Mouse (Mus musculus) spleen, postnatal 10 days (tissue): Measurements from ENCODE around the gene Tfip11.
"Not testable (repeated sequence)": the region's sequence is repeated elsewhere in the genome, so short reads cannot be mapped to it uniquely, and the experiment has no call there.

ENCODE experiments used
- DNase-seq, 2 experiments: peaks; one replicate each; pipeline ENCODE4 v3.0.0; 2021 to 2022; ENCODE audit warnings: low spot score in 2 of 2

Tfip11 gene

DNA sequence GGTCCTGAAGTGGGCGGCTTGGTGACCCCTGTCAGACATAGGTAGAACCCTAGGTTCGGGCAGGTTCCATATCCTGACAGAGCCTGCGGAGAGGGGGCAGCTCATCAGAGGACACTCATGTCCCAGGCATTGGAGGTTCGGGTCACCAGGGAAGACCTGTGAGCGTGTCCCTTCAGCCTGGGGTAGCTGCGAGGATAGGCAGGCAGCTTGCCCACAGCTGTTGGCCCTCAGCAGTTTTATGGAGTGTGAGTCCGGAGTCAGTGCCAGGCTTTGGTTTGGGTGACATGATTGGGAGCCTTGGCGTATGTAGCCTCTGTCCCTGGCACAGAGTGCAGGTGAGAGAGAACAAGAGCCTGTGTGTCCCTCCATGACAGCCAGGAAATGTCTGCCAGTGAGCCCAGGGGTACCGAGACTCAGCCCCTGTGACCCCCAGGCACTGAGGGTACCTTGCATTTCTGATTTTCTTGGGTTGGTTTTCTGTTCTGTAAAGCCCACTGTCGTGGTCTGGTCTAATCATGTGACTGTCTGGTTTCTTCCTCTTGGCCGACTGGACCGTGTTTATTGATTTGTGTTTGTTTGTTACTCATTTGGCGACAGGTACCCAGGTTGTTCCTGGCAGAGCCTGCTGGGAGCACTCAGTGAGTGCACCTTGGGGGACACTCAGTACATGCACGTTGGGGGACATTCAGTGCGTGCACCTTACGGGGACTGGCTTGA, 36.2 kb upstream of the Tfip11 start:
- DNase-seq: no peak

DNA sequence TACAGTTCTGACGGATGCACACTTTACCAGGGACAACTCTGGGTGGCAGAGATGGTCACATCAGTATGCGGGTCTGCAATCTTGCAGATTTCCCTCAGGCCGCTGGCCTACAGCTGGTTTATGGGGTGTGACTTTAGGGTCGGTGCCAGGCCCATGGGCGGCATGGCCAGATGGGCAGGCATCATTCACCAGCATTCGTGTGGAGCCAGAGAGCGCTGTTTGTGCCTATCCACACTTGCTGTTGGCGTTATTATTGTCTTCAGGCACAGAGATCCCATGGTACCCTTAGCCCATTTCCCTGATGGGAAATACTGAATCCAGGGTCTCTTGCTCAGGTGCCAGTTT, 35.6 kb upstream of the Tfip11 start:
- DNase-seq: no peak

DNA sequence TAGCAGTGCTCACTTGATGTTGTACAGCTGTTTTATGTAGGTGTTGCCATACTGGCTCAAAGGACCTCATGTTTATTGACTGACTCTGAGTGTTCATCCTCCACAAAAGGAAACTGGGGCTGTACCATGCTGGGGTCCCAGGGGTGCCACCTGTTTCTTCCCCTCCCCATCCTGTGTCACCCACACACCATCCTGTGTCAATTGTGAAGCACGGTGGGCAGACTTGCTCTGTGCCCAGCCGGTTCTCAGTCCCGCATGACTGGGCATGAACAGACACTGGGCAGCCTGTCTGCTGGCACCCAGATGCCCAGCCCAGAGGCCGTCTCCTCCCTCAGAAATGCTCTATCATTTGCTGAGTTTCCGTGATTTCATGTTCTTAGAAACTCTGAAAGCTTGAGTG, 34.3 kb upstream of the Tfip11 start:
- peak in 1 of 2 experiments; percentile 48 for DNase-seq

DNA sequence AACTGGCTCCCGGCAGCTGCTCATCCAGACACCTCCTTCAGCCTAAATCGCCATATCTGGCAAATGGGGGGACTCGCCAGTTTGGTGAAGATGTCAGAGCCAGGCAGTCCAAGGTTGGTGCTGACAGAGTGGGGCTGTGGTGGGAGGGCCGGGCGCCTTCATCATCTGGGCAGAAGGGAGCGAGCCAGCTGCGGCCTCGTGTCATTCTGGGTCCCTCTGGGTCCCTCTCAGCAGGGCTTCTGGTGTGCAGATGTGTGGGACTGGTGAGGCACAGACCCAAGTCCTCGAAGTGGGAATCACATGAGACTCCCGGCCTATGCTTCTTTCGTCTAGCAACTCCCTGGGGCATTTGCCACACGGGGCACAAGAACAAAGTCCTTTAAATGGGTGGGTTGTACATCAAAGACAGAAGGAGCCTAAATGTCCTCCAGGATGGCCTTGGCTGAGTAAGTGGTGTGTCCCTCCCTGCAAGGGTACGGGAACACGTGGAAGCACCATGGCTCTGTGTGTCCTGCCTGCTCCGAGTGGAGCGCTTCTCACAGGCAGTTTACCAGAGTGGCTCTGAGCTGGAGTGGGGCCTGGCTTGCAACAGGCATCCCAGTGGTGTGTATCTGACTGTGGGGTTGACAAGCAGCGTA, 33.7 kb upstream of the Tfip11 start:
- no peak for DNase-seq

DNA sequence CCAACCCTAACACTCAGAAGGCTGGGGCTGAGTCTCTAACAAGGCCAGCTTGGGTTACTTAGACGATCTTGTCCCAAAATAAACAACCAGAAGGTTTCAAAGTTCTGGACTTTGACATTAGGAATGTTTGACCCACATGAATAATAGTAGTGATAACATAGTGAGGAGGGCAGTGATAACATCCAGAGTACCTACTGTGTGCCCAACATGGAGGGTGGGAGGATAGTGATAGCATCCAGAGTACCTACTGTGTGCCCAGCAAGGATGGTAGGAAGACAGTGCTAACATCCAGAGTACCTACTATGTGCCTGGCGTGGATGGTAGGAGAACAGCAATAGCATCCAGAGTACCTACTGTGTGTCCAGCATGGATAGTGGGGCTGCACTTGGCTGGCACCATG, 32.4 kb upstream of the Tfip11 start:
- DNase-seq: no peak

DNA sequence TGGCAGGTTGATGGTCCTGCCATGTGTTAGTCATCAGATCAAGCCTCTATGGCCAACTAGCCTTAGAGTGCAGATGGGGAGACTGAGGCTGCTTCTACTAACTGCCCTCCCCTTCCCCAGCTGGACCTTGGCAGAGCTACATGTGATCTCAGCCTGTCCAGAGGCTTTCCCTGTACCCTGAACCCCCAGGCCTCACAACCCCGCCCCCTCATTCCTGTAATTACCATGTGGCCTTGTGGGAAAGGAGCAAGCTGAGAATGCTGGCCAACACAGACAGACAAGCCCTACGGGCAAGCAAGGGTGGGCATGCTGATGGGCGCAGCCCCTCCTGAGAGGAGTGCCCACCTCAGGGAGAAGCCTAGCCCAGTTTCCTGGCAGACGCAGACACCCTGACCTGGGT, 31.5 kb upstream of the Tfip11 start:
- DNase-seq: no peak

DNA sequence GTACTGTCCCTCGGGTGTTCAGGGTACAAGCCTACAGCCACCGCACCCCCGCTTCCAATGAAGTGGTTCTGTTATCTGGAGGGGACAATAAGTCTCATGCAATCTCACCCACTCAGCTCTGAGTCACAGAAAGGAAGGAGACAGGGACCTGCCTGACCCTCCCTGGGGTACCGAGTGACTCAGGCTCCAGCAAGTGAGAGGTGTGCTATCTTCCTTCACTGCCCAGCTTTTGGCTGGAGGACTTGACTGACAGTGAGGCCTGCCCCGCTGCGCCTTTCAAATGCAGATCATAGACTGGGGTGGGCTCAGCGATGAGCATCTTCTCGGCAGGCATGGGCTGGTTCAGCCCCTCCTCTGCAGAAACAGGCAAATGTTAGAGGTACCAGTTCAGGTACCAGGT, 31.0 kb upstream of the Tfip11 start:
- no peak for DNase-seq

DNA sequence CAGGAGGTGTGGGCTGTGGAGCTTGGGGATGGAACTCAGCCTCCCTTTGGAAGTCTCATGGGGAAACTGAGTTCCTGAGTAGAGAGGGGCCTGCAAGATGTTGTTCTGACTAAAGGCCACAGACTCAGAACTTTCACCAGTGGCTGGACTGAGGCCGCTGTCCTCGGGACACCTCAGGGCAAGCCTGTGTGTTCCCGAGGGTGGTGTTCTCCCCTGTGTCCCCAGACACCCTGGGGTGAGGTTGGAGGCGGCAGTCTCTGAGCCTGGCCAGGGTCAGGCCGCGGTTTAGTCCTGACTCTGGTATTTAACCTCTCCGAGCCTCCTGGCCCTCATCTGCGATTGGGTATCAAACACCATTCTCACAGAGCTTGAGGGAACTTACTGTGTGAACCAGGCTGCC, 30.6 kb upstream of the Tfip11 start:
- no peak for DNase-seq

DNA sequence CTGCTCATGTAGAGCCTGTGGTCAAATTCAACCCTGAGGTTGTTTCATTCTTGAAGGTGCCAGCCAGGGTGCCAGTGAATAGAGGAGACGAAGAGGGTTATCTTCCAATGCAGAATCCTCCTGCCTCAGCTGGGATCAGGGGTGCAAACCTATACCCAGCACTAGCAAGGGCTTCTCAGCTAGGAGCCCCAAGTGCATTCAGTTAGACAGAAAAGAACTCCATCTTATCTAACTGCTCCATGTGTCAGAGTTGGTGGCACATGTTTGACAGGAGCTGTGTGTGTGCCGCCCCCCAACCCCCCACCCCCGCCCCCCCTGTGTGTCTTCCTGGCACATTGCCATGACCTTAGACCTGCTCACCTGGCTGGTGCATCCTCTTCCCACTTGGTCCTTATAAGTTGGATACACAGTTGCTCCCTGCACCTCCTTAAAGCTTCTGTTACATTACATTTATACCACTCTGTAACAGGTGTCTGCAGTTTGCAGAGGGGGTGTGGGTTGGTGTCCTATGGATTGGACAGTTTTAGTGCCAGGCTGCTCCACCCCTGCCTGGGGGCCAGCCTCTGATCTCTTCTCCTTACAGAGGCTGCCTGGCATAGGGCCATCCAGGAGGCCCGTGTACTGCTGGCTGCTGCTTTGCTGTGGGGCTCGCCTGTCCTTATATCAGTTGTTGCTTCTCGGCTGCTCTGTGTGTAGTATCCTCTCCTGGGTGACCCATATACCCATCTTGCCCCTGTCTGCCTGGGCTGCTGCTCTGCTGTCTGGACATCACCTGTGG, 29.6 kb upstream of the Tfip11 start:
- peak in 1 of 2 experiments; percentile 62 for DNase-seq

DNA sequence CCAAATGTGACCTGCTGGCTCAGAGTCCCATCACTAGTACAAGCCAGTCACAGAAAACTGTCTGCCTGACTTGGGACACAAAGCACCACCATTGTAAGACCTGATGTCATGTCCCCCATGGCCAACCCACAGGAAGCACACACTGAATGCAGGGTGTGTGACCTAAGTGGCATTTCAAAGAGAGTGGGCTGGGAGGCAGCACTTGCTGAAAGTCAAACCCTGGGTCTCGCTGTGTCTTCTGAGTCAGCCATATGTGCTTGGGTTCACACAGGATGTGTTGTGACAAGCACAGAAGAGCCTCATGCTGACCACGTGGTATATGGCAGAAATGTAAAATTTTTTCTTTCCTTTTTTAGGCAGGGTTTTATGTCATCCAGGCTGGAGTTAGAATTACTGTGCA, 28.9 kb upstream of the Tfip11 start:
- no peak for DNase-seq

DNA sequence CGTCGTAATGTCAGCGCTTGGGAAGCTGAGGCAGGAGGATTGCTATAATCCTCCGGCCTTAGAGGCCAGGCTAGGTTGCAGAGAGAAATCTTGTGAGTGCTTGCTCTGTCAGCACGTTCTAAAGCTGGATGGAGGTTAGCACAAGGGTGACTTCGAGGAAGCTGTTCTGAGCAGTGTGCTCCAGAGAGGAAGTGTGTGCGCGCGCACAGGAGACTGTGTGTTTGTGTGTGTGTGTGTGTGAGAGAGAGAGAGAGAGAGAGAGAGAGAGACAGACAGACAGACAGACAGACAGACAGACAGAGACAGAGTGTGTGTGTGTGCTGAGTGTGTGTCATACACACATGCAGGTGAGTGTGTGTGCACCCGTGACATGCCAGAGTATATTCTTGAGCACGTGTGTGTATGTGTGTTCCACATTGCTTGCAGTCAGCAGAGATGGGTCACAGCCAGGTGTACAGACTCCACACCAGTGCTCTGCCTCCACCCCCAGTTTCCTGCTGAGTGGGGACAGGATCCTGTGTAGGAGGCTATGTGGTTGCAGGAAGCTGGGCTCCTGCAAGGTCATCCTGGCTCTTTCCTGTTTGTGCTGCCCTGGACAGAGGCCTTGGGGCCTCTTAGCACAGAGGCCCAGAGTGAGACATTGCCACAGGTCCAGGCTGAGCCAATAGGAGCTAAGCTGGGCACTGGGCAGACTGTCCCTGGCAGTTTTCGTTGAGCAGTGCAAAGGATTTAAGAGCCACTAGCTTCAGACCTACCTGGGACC, 27.8 kb upstream of the Tfip11 start:
- DNase-seq: peak in 1 of 2 experiments; percentile 48

DNA sequence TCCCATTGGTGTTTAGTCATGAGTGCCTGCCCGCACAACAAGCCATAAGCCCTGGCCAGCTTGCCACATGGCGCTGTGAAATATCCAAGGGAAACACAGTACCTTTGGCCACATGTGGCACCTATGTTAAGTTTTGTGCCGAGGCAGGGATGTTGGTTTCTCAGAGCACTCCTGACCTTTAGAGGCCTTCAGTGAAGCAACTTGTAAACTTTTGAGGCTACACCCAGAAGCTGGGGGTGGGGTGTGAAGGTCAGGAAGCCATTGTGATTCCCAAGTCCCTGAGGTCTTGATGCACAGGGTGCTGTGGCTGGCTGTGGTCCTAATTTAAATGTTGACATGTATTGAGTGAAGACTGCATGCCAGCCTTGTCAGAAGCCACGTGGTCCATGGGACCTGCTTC, 26.8 kb upstream of the Tfip11 start:
- DNase-seq: no peak

DNA sequence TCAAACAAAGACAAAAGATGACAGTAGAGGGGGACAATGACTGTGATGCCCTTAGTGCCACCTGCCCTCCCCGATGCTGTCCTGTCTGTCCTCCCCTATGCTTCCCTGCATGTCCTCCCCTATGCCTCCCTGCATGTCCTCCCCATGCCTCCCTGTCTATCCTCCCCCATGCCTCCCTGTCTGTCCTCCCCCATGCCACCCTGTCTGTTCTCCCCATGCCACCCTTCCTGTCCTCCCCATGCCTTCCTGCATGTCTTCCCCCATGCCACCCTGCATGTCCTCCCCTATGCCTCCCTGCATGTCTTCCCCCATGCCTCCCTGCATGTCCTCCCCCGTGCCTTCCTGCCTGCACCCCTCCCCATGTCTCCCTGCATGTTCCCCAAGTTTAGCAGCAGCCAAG, 26.0 kb upstream of the Tfip11 start:
- no peak for DNase-seq

DNA sequence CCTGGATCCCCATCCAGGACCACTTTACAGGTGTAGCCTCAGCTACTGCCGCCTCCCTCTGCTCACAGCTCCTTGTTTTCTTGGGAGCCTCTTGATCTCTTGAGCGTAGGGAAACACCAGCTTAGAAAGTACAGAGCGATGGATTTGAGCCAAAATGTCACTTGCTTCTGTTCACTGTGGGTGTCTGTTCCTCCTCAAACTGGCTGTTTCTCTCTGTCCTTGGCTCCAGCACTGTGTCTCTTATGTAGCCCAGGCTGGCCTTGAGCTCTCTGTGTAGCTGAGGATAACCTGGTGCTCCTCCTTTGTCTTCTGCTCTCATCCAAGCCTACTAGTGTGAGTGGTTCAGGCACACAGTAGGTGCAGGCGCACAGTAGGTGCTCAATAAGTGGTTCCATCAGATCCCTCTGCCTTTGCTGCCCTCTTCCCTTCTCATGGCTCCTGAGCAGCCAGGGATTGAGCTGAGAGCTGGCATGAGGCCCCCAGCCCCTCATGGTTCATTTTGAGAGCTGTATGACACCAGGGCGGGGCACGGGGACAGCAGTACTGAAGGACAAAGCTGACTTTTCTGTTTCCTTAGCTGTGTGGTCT, 25.3 kb upstream of the Tfip11 start:
- DNase-seq: no peak

DNA sequence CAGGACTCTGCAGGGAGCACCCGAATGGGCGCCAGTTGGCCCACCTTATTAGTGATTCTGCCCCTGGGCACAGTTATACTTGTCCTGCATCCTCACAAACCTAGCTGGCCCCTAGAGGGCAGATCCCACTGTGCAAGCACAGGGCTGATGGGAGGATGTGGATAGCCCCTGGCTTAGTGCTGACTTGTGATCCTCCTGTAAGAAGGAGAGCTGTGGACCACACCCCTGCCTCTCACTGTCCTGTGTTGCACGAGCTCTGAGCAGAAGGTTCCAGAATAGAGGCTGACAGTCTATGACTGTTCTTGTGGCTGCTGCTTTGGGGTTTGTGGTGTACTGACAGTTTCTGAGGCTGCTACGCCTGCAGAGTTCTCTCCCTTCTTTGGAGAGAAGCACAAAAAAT, 24.5 kb upstream of the Tfip11 start:
- no peak for DNase-seq

DNA sequence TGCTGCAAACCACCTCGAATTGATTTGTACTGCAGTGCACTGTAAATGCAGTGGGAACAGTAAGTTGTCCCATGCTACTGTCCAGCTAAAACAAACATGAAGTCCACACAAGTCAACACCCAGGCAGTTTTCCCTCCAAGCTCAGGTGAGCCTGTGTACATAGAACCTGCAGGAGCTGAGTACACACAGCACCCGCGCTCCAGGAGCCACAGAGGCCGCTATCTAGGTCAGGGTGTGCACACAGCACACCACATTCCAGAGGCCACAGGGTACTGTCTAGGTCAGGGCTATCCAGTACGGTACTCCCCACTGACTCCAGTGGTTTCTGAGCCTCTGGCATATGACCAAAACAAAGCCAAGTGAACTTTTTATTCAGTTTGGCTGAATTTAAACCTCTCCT, 23.8 kb upstream of the Tfip11 start:
- DNase-seq: no peak

DNA sequence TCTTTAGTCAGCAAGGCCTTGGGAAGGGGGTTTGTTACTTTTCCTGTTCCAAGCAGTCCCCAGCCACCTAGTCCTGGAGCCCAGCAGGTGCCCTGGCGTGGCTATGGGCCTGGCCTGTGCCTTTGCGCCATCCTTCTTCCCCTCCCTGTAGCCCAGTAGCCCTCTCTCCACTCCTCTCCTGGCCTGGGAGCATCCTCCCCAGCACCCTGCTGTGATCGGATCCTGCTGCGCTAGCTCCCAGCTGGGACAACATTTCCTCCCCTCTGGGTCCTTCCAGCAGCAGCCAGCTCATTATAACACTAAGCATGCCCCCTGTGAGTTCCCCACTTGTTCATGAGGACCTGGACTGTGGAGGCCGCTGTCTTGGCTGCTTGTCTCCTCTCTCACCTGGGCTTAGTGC, 20.3 kb upstream of the Tfip11 start:
- DNase-seq: no peak

DNA sequence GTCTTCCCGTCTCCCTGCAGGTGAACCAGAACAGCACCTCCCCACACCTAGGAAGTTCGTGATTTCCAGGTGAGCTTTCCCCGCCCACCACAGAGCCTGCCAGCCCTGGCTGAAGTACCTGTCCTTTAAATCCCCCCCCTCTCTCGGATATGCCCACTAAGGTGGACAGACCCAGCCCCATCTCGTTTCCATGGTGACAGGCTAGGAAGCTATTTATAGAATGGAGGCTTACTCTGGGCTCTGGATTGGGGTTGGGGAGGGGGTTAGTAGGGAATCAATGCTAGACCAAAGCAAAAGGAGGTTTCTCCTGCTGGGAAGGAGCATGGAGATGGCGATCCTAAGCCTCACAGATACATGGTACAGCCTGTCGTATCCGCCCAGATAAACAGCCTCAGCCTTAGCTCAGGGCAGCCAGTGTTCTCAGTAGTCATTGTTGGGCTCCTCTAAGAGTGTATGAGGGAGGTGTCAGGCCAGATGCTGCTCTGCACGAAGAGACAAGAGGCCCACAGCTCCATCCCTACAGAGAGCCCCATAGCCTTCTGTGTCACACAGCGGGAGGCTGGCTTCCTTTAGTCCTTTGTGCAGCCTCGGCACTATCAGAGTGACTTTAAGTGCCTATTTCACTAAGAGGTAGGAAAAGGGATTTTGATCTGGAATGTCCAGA, 12.8 kb upstream of the Tfip11 start:
- DNase-seq: no peak

DNA sequence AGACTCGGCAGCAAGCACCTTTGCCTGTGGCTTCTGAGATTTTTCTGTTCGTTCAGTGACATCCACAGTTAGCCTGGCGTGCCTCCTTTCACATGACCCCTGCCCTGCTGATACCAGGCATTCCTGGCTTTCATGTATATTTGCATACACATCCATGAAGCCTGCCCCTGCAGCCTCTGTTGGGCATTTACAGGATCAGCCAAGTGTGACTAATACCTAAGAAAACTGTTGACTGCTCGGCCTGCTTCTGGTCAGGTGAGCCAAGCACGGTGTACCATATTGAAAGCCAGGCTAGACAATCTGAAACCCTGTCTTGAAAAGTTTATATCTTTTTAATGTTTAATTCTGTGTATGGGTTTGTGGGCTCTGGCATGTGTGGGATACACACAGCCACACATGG, 9.7 kb upstream of the Tfip11 start:
- no peak for DNase-seq

DNA sequence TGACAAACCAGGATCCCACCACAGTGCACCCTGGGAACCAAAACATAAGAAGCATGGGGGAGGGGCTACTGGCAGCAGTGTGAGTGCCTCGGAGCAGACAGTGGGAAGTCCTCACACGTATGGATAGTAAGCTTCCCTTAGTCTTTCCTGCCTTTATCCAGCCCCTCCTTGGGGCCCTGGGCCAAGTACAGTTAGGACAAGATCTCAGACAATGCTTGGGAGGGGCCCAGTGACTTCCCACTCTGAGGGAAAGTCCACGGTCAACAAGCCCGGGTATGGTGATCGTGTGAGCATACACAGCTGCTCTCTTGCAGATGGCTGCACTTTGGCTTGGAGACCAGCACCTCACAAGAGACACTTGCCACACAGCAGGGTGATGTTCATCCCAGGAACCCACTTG, 8.8 kb upstream of the Tfip11 start:
- DNase-seq: no peak

DNA sequence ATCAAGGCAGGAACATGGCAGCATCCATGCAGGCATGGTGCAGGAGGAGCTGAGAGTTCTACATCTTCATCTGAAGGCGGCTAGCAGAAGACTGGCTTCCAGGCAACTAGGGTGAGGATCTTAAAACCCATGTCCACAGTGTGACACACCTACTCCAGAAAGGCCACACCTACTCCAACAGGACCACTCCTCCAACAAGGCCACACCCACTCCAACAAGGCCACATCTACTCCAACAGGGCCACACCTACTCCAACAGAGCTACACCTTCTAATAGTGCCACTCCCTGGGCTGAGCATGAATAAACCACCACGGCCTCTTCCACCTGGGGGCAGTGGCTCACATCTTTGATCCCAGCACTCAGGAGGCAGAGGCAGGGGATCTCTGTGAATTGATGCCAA, 6.8 kb upstream of the Tfip11 start:
- not testable (repeated sequence) for DNase-seq
